Mouse (Mus musculus): Measurements from ENCODE around the gene Slc30a2.

- TF ChIP-seq CTCF (IDR thresholded peaks at IDR 0.05; ENCODE audit: borderline replicate concordance, extremely low read depth, insufficient read depth, insufficient read length), result peak; percentile 15; the same call in 1 of the 2 replicates
- TF ChIP-seq POLR2A (IDR thresholded peaks at IDR 0.05; ENCODE audit: borderline replicate concordance, extremely low read depth, insufficient read depth, insufficient read length, poor library complexity, severe bottlenecking), result no peak
Measured at GRCm38 (mm10) chr4:134321524-134321923, 21.5 kb upstream of the Slc30a2 start.
